Mouse (Mus musculus) heart, postnatal 25 days (tissue): Measurements from ENCODE around the gene Ppp2r3a. TPM values are rescaled to one million over a fixed set of nuclear protein-coding genes. Genes with fewer than 3 reads are reported as not detected.

Source experiments
- DNase-seq: peaks from one replicate; pipeline ENCODE4 v3.0.0; 2022; ENCODE audit warnings: low spot score
- intact Hi-C: fragments of 180-260 bp; cut with DNase I; formaldehyde crosslinking; loops from one replicate; pipeline ENCODE4 v1.15.1; 2025
- total RNA-seq, 2 experiments: library from RNA; stranded (reverse); gene quantifications; 2 replicates each; pipeline ENCODE4 v1.2.3; 2021

The Ppp2r3a gene
- total RNA-seq, 2 experiments from 2014 or later = 229 to 237 TPM

GRCm38 (mm10) chr9:101253136-101253535 is 1.5 kb upstream of the Ppp2r3a start:
- intact Hi-C loops = no loop called here
- DNase-seq = no peak

GRCm38 (mm10) chr9:101252541-101252940 is 946 bp upstream of the Ppp2r3a start:
- intact Hi-C loops = no loop called here
- DNase-seq = no peak

GRCm38 (mm10) chr9:101250981-101251643 is 483 bp downstream of the Ppp2r3a start:
- intact Hi-C loops = loop anchor here (2.0 kb wide), 1 partner anchor 68 kb away; no protein-coding TSS in a partner anchor
- peak; percentile 70 for DNase-seq

- DNase-seq = no peak
- intact Hi-C loops = loop anchor here (2.0 kb wide), 1 partner anchor 68 kb away; no protein-coding TSS in a partner anchor
These were observed 1.1 kb downstream of the Ppp2r3a start for GRCm38 (mm10) chr9:101250486-101250885.

- DNase-seq = no peak
- intact Hi-C loops = loop anchor here (2.0 to 5.0 kb wide), 2 partner anchors 47 to 67 kb away; no protein-coding TSS in a partner anchor
These were observed 2.0 kb downstream of the Ppp2r3a start for GRCm38 (mm10) chr9:101249626-101250025.

- intact Hi-C loops = loop anchor here (5.0 kb wide), 1 partner anchor 45 kb away; no protein-coding TSS in a partner anchor
- no peak for DNase-seq
These were observed 4.1 kb downstream of the Ppp2r3a start for GRCm38 (mm10) chr9:101247541-101247940.

GRCm38 (mm10) chr9:101245493-101245892 is 6.1 kb downstream of the Ppp2r3a start:
- intact Hi-C loops = loop anchor here (5.0 kb wide), 1 partner anchor 43 kb away; no protein-coding TSS in a partner anchor
- no peak for DNase-seq

- intact Hi-C loops = no loop called here
- DNase-seq = no peak
These were observed 7.9 kb downstream of the Ppp2r3a start for GRCm38 (mm10) chr9:101243711-101244110.

- no peak for DNase-seq
- intact Hi-C loops = no loop called here
These were observed 11.4 kb downstream of the Ppp2r3a start for GRCm38 (mm10) chr9:101240161-101240560.

- no peak for DNase-seq
- intact Hi-C loops = no loop called here
These were observed 15.8 kb downstream of the Ppp2r3a start for GRCm38 (mm10) chr9:101235786-101236185.

GRCm38 (mm10) chr9:101232034-101232433 is 19.6 kb downstream of the Ppp2r3a start:
- DNase-seq = no peak
- intact Hi-C loops = no loop called here

- intact Hi-C loops = no loop called here
- DNase-seq = no peak
These were observed 21.6 kb downstream of the Ppp2r3a start for GRCm38 (mm10) chr9:101230028-101230427.

- intact Hi-C loops = no loop called here
- DNase-seq = no peak
These were observed 22.7 kb downstream of the Ppp2r3a start for GRCm38 (mm10) chr9:101228892-101229291.

- intact Hi-C loops = no loop called here
- DNase-seq = no peak
These were observed 43.6 kb downstream of the Ppp2r3a start for GRCm38 (mm10) chr9:101207984-101208383.

GRCm38 (mm10) chr9:101206516-101206915 is 45.1 kb downstream of the Ppp2r3a start:
- intact Hi-C loops = no loop called here
- DNase-seq = no peak

GRCm38 (mm10) chr9:101205216-101205615 is 46.4 kb downstream of the Ppp2r3a start:
- intact Hi-C loops = no loop called here
- DNase-seq = no peak

GRCm38 (mm10) chr9:101204059-101204458 is 47.5 kb downstream of the Ppp2r3a start:
- DNase-seq = no peak
- intact Hi-C loops = loop anchor here (5.0 kb wide), 1 partner anchor 43 kb away; no protein-coding TSS in a partner anchor

- DNase-seq = no peak
- intact Hi-C loops = loop anchor here (5.0 kb wide), 1 partner anchor 47 kb away; no protein-coding TSS in a partner anchor
These were observed 51.0 kb downstream of the Ppp2r3a start for GRCm38 (mm10) chr9:101200627-101201026.

- no peak for DNase-seq
- intact Hi-C loops = no loop called here
These were observed 52.8 kb downstream of the Ppp2r3a start for GRCm38 (mm10) chr9:101198804-101199203.

- no peak for DNase-seq
- intact Hi-C loops = no loop called here
These were observed 53.3 kb downstream of the Ppp2r3a start for GRCm38 (mm10) chr9:101198261-101198660.

GRCm38 (mm10) chr9:101181962-101182701 is 69.5 kb downstream of the Ppp2r3a start:
- intact Hi-C loops = loop anchor here (2.0 to 5.0 kb wide), 3 partner anchors 69 to 215 kb away; partner anchors contain the start of gene Ppp2r3a
- peak; percentile 60 for DNase-seq
